Mouse (Mus musculus): Measurements from ENCODE around the gene Helt. TPM values are rescaled to one million over a fixed set of nuclear protein-coding genes. Genes with fewer than 3 reads are reported as not detected.

The Helt gene
- polyA plus RNA-seq, 2 experiments: 0.05 TPM; not detected in 1

GRCm38 (mm10) chr8:46293201-46293600 is 1.3 kb downstream of the Helt start:
- no peak for ATAC-seq (ENCODE audit: low FRiP score, low read depth)

GRCm38 (mm10) chr8:46291931-46292675 is 2.4 kb downstream of the Helt start:
- Histone ChIP-seq H3K9ac (ENCODE audit: low read depth, low read length, severe bottlenecking) (no peak overlapping the region), H3K4me1 (ENCODE audit: control insufficient read depth, insufficient read depth, low read length) (peaks cover 12% of the 10 kb centered on the region), H3K9me3 (ENCODE audit: control insufficient read depth, low read length) (no peaks in the 10 kb centered on the region), H3K4me2 (replicated peaks; ENCODE audit: low read depth, low read length, severe bottlenecking) (peak overlapping the region; percentile 28; the same call in 1 of the 2 replicates), H3K27ac (replicated peaks; ENCODE audit: low read depth, low read length) (no peak overlapping the region), H3K4me3 (replicated peaks; ENCODE audit: low read length) (no peak overlapping the region), H3K36me3 (ENCODE audit: control insufficient read depth, insufficient read depth, low read length) (no peaks in the 10 kb centered on the region), H3K27me3 (ENCODE audit: control insufficient read depth, insufficient read depth, low read length) (peaks cover 88% of the 10 kb centered on the region)
- TF ChIP-seq POLR2A (IDR thresholded peaks at IDR 0.05; ENCODE audit: borderline replicate concordance, extremely low read depth, insufficient read depth, insufficient read length): no peak
- ATAC-seq (ENCODE audit: low FRiP score, low read depth) (no peak), DNase-seq (ENCODE audit: low spot score) (no peak)
- 1% methylated on average over 32 of the region's 33 CpGs for WGBS

More at GRCm38 (mm10) chr8:46293201-46293600, 1.3 kb downstream of the Helt start:
- no peak for TF ChIP-seq POLR2A (IDR thresholded peaks at IDR 0.05; ENCODE audit: borderline replicate concordance, extremely low read depth, insufficient read depth, insufficient read length)
- H3K27me3 ChIP-seq (ENCODE audit: control insufficient read depth, insufficient read depth, low read length): peaks cover 95% of the 10 kb centered on the region
- H3K4me2 ChIP-seq (replicated peaks; ENCODE audit: low read depth, low read length, severe bottlenecking): no peak overlapping the region
- no peaks in the 10 kb centered on the region for H3K9me3 ChIP-seq (ENCODE audit: control insufficient read depth, low read length)
- H3K36me3 ChIP-seq (ENCODE audit: control insufficient read depth, insufficient read depth, low read length): no peaks in the 10 kb centered on the region
- no peak overlapping the region for H3K9ac ChIP-seq (ENCODE audit: low read depth, low read length, severe bottlenecking)
- H3K27ac ChIP-seq (replicated peaks; ENCODE audit: low read depth, low read length): no peak overlapping the region
- H3K4me1 ChIP-seq (ENCODE audit: control insufficient read depth, insufficient read depth, low read length): peaks cover 12% of the 10 kb centered on the region
- H3K4me3 ChIP-seq (replicated peaks; ENCODE audit: low read length): no peak overlapping the region
- DNase-seq (ENCODE audit: low spot score): no peak
- WGBS: 2% methylated on average over 14 of the region's 14 CpGs

- Histone ChIP-seq H3K4me2 (replicated peaks; ENCODE audit: low read depth, low read length, severe bottlenecking) (no peak overlapping the region), H3K4me3 (replicated peaks; ENCODE audit: low read length) (no peak overlapping the region), H3K27me3 (ENCODE audit: control insufficient read depth, insufficient read depth, low read length) (peaks cover 60% of the 10 kb centered on the region), H3K4me1 (ENCODE audit: control insufficient read depth, insufficient read depth, low read length) (peaks cover 8% of the 10 kb centered on the region), H3K9ac (ENCODE audit: low read depth, low read length, severe bottlenecking) (no peak overlapping the region), H3K36me3 (ENCODE audit: control insufficient read depth, insufficient read depth, low read length) (no peaks in the 10 kb centered on the region), H3K27ac (replicated peaks; ENCODE audit: low read depth, low read length) (no peak overlapping the region), H3K9me3 (ENCODE audit: control insufficient read depth, low read length) (no peaks in the 10 kb centered on the region)
- 38% methylated on average over 11 of the region's 11 CpGs for WGBS
- DNase-seq (ENCODE audit: low spot score): no peak
- ATAC-seq (ENCODE audit: low FRiP score, low read depth): no peak
- TF ChIP-seq POLR2A (IDR thresholded peaks at IDR 0.05; ENCODE audit: borderline replicate concordance, extremely low read depth, insufficient read depth, insufficient read length): no peak
These were observed 5.2 kb downstream of the Helt start for GRCm38 (mm10) chr8:46289274-46289673.

- no peak for DNase-seq (ENCODE audit: low spot score)
- WGBS: 89% methylated on average over 6 of the region's 6 CpGs
- Histone ChIP-seq H3K9ac (ENCODE audit: low read depth, low read length, severe bottlenecking) (no peak overlapping the region), H3K4me1 (ENCODE audit: control insufficient read depth, insufficient read depth, low read length) (peaks cover 5% of the 10 kb centered on the region; the same call in 1 of the 2 replicates), H3K27me3 (ENCODE audit: control insufficient read depth, insufficient read depth, low read length) (peaks cover 47% of the 10 kb centered on the region), H3K27ac (replicated peaks; ENCODE audit: low read depth, low read length) (no peak overlapping the region), H3K4me3 (replicated peaks; ENCODE audit: low read length) (no peak overlapping the region), H3K36me3 (ENCODE audit: control insufficient read depth, insufficient read depth, low read length) (no peaks in the 10 kb centered on the region), H3K4me2 (replicated peaks; ENCODE audit: low read depth, low read length, severe bottlenecking) (no peak overlapping the region), H3K9me3 (ENCODE audit: control insufficient read depth, low read length) (no peaks in the 10 kb centered on the region)
- TF ChIP-seq POLR2A (IDR thresholded peaks at IDR 0.05; ENCODE audit: borderline replicate concordance, extremely low read depth, insufficient read depth, insufficient read length): no peak
- ATAC-seq (ENCODE audit: low FRiP score, low read depth): no peak
These were observed 6.5 kb downstream of the Helt start for GRCm38 (mm10) chr8:46288021-46288420.

- no peak for DNase-seq (ENCODE audit: low spot score)
- Histone ChIP-seq H3K4me3 (replicated peaks; ENCODE audit: low read length) (no peak overlapping the region), H3K4me2 (replicated peaks; ENCODE audit: low read depth, low read length, severe bottlenecking) (no peak overlapping the region), H3K36me3 (ENCODE audit: control insufficient read depth, insufficient read depth, low read length) (no peaks in the 10 kb centered on the region), H3K9me3 (ENCODE audit: control insufficient read depth, low read length) (no peaks in the 10 kb centered on the region), H3K9ac (ENCODE audit: low read depth, low read length, severe bottlenecking) (no peak overlapping the region), H3K27me3 (ENCODE audit: control insufficient read depth, insufficient read depth, low read length) (peaks cover 27% of the 10 kb centered on the region), H3K27ac (replicated peaks; ENCODE audit: low read depth, low read length) (no peak overlapping the region), H3K4me1 (ENCODE audit: control insufficient read depth, insufficient read depth, low read length) (peaks cover 1% of the 10 kb centered on the region; the same call in 1 of the 2 replicates)
- no peak for ATAC-seq (ENCODE audit: low FRiP score, low read depth)
- no peak for TF ChIP-seq POLR2A (IDR thresholded peaks at IDR 0.05; ENCODE audit: borderline replicate concordance, extremely low read depth, insufficient read depth, insufficient read length)
- WGBS: 63% methylated on average over 4 of the region's 4 CpGs
These were observed 8.5 kb downstream of the Helt start for GRCm38 (mm10) chr8:46285980-46286379.
